Mouse (Mus musculus) monocyte, adult 2 months (primary cell): ENCODE measurements around the gene Mast4.
"Not testable (repeated sequence)": the region's sequence is repeated elsewhere in the genome, so short reads cannot be mapped to it uniquely, and the experiment has no call there.

ENCODE experiments used
- DNase-seq, 2 experiments: peaks; one replicate each; pipeline ENCODE4 v3.0.0; 2022; ENCODE audit warnings: low spot score in 2 of 2, low read depth in 1 of 2

The Mast4 gene

DNA sequence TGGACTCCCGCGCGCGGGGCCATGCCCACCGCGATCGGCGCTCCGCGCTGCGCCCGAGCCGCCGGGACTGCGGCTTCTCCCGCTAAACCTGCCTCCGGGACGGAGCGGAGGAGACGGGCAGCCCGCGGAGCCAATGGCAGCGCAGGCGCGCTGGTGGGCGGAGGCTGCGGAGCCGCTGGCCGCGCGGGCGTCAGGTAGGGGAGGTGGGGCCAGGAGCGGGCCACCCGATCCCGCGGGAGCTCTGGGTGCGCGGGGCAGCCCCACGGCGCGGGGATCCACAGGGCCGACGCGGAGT lies at the start of gene Mast4:
Mast4 (minus strand) TSS at position 106 of the 295 bp plus-strand sequence.
- no peak for DNase-seq

DNA sequence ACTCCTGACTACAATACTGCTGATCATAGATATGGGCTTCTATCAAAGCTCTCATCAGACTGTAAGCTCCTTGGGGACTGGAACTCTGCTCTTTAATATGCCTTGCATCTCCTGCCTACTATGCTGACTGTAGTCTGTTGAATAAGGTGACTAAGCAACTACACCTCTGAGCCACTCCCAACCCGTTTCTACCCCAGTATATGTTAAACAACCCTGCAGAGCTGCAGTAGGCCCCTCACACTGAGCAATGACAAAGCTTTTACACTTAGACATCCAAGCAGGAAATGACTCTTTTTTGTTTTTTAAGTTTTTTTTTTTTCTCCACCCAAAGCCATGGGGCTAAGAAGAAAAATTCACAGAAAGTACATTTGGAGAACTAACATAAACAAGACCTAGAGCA lies 40.2 kb upstream of the Mast4 start:
- no peak for DNase-seq

DNA sequence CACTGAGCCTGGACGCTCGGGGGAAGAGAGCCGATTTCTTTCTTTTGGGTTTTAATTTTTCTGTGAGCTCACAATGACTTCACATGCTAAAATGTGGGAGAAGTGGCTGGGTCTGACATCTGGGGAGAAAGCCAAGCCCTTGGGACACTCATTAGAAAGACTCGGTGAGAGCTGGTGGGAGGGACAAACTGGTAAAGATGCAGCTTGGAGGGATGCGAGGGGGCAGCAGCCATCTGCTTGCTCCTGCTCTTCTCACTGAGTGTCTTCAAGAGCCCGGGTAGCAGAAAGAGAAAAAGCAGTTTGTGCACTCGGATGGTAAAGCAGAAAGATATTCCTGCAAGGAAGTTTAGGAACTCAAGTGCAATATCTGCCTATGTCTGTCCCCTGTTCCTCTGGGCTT lies 34.9 kb upstream of the Mast4 start:
- no peak for DNase-seq

DNA sequence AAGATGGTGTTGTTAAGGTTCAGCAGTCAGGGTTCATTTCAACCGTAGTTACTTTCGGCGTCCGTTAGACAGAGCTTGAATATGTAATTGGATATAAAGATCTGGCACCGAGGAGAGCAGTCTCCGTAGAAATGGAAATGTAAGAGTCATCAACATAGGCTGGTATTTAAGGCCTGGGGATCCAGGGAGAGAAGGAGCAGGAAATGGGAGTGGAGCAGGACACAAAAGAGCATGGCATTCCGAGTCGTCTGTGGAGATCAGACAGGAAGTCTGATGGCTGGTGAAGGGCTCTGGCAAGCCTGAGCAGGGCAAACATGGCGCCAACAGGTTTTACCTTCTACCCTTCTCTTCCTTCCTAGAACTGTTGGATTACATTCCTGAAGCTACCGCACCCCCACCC lies 28.9 kb upstream of the Mast4 start:
- no peak for DNase-seq

DNA sequence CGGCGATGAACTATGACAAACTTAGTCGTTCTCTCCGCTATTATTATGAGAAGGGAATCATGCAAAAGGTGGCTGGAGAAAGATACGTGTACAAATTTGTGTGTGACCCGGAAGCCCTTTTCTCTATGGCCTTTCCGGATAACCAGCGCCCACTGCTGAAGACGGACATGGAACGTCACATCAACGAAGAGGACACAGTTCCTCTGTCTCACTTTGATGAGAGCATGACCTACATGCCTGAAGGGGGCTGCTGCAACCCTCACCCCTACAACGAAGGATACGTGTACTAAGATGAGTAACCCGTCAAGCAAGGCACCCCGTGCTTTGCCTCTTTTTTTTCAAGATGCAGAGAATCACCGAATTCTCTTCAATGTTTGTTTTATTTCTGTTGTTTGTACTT lies 23.1 kb upstream of the Mast4 start:
- DNase-seq: not testable (repeated sequence)

DNA sequence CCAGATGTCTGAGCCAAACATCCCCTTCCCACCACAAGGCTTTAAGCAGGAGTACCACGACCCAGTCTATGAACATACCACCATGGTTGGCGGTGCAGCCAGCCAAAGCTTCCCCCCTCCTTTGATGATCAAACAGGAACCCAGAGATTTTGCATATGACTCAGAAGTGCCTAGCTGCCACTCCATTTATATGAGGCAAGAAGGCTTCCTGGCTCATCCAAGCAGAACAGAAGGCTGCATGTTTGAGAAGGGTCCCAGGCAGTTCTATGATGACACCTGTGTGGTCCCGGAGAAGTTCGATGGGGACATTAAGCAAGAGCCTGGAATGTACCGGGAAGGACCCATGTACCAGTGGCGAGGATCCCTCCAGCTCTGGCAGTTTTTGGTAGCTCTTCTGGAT lies 22.6 kb upstream of the Mast4 start:
- not testable (repeated sequence) for DNase-seq

DNA sequence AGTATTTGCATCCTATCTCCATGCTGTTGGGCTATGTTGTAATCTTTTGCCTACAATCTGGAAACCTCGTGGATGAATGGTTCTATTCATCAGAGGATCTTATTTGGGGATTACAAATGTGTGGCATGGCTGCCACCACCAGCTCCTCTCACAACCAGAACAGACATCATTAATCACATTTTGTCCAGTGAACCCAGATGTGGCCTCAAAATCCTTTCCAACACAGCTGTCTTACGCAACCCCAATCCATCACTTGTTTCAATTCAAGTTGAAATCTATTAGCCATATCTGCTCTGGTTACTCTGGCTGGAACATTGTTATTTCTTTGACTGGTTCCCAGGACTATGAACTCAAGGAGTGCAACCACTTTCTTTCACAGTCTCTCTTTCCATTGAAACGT lies 20.4 kb upstream of the Mast4 start:
- DNase-seq: no peak

DNA sequence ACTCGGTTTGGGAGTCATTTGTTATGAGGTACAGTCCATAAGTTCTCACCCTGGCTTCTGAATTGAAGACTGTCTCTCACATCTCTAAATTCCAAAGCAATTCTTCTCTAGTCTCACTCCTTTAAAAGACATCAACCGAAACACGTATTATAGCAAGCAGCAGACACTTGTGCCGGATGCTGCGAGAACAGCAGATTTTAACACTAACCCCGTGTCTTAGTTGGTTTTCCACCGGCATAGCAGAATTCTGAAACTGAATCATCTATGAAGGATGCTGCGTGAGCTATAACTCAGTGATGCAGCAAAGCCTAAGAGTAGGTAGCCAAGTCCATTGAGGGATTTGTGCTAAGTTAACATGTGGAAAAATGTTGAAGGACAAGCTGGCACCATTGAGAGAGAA lies 10.5 kb upstream of the Mast4 start:
- no peak for DNase-seq

DNA sequence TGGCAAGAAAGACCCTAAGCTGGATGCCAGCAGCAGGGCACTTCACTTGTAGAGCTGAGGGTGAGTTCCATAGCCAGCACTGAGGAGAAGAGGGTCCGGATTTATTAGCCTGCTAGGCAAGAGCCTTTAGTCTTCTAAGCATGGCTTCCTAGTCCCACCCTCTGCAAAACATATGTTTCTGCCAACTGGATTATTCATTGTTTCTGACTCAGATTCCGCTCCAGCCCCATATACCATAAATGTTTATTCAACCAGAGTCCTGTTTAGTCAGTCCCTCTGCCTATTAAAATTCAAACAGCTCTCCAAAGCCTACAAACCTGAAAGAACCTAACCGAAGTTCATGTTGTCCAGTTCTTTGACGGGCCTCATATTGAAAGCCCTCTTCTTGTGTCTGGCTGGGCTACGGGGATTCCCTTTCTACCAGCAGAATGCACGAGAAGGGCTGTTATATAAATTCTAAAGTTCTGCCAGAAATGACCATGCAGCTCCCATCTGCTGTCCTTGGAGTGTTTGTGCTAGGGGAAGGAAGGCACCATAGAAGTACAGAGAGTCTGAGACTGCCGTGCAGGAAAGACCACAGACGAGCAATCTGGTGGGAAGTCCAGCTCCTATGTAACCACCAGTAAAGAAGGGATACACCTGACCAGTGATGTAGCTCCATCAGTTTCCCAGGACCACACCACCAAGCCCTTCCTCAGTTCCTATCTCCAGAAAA lies 9.9 kb upstream of the Mast4 start:
- no peak for DNase-seq

DNA sequence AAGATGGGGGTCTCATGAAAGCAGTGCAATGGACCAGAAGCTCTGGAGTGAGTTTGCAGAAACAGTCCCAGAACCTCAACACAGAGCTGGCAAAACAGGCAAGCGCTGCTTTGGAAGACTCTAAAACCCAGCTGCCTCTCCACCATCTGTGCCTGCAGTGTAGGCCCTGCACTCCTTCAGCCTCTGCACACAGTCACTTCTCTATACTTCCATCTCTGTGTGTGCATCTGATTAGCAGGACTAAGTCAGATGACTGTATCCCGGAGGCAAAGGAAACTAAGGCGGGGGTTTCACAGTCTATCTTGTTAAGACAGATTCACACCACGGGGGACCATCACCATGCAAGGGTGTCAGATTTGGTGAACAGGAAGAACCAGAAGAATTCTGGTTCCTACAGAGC lies 6.7 kb upstream of the Mast4 start:
- DNase-seq: no peak

DNA sequence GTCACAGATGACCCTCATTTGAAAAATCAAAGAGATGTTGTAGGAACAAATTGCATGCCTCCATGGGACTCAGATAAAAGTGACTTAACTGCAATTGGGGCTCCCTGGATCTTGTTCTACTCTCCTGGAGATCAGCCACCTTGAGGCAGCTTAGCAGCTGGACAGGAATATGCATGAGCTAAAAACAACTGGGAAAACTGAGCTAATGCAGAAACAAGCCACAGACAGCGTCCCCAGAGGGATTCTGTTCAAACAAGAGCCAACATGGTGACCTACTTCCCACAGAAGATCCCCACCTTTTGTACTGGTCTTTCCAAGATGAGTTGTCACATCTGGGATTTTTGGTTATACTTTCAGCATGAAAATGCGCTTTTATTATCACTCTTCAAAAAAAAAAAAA lies 4.3 kb upstream of the Mast4 start:
- no peak for DNase-seq

DNA sequence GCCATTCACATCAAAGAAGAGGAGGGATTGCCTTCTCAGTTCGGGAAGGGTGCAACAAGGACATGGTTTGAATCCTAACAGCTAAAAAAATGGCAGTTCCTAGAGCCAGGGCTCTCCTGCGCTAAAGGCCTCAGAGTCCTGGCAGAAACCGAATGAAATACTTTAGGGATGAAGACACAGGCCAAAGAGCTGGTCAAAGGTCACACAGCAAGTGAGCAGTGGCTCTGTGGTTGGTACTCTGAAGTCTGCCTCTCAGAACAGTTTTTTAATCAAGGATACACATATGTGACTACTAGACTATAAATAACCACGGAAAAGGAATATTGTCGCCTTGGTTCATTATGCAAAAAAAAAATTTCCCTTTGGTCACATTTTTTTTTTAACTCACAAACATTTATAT lies 1.9 kb upstream of the Mast4 start:
- no peak for DNase-seq

DNA sequence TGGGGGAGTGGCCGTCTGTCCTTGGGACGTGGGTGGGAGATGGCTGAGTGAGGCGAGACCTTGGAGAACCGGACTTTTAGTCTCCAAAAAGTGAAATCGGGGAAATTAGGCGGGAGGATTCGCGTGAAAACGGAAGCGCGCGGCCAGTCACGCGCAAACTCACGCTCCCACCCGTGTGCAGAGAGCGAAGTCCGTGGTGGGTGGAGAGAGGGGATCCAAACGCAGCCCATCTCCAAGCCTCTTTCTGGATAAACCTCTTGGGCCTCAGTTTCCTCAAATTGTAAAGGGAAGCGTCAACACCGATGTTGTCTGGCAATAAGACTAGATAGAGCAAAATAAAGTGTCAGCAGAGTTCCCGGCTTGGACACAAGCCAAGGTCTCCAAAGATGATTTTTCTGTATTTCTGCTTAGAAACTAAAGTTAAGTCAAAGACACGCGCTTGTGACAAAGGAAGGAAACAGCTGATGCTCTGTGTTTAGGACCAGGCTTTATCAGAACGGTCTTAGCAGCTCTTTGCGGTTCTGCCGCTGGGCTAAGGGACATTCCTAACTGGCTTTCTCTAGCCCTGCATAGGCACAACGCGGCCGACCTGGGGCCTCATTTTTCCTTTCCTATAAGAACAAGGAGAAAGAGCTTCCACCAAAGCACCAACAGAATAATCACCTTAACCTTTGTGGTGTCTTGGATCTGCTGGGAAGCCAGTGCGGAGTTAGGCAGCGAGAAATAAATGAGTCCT lies 594 bp upstream of the Mast4 start:
- DNase-seq: no peak

DNA sequence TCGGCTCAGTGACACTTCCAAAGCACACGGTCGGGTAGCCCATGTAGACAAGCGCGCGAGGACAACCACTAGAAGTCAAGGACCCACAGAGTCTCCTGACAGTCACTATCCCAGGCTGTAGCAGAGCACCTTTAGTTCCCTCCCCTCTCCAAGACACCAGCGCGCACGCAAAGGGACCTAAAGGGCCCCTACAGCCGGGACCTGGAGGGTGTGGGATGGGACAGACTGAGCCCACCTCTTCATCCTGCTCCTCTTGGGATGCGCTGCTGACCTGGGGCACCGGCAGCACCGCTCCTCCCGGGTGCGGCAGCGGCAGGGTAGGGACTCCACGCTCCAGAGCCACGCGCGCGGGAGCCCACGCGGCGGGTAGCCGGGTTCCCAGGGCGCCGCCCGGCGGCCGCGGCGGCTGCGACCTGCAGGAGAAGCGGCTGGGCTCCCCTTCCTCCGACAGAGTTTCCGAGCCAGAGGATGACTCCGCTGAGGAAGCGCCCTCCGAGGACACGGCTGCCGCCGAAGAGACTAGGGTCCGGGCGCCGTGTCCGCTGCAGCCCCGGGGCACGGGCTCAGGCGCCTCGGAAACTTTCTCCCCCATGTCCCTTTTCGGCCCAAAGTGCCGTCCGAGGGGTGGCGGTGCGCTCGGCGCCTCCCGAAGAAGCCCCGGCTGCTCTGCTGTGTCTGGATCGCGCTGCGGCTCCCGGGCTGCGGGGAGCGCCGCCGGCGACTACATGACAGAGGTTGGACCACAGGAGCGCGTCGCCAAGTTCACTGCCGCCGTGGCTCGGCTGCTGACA lies 501 bp downstream of the Mast4 start:
- DNase-seq: no peak

DNA sequence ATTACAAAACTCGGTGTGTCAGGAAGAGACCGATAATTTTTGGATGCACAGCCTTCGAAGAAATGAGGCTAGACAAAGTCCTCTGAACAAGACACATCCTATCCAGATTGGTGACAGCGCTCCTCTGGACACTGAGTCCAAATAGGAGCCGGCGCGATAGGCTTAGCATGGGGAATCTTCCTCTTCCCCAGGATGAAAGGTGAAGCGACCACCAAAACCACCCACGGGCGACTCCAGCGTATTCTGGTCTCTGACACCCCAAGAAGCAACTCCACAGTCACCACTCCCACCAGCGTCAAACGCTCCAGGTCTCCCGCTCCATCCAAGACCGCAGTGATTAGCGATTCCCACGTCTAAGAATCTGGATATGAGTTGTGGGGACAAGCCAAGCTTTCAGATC lies 1.1 kb downstream of the Mast4 start:
- no peak for DNase-seq

DNA sequence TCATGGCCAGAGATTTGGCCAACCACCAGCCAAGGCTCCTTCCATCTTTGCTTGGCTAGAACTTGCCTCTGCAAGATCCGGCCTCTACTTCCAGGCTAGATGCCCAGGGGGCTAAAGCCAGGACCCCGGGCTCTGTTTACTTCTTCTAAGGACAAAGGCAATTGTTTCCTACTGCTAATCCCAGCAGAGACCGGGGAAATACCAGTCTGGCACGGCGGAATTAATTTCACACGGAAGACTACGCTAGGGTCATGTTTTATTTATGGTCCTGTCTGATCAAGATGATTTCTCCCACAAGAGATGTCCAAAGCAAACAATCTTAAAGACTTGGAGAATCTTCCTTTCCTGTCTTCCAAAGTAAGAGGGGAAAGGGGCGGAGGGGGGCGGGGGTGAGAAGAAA lies 1.6 kb downstream of the Mast4 start:
- DNase-seq: no peak

DNA sequence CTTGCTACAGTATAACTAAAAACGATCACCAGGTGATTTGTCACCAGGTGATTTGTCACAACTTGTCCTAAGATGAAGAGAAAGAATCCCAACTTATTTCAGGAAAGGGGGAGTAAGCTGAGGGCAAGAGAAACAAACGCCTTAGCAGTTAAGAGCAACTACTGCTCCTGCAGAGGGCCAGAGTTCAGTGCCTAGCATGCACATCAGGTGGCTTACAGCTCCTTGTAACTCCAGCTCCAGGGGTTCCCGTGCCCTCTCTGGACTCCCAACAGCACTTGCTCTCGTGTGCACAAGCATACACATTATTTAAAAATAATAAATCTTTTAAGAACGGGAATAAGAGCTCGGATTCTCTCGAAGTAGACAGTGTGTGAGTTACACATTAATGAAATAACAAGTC lies 3.2 kb downstream of the Mast4 start:
- DNase-seq: no peak

DNA sequence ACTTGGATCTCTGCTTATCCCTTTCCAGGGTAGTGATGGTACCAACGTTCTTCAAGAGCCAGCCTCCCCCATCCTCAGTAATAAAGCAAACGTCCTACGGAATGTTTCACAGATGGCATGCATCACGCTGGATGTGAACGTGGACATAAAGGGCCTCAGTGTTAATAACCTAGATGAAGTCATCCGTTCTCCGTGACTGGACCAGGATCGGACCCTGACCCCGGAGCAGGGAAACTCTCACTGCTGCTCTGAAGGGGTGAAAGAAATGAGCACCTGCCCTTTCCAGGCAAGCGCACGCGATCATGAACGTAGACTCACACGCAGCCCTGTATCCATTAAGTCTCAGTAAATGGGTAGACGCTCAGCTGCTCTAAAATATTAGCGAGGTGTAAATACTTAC lies 6.0 kb downstream of the Mast4 start:
- no peak for DNase-seq

DNA sequence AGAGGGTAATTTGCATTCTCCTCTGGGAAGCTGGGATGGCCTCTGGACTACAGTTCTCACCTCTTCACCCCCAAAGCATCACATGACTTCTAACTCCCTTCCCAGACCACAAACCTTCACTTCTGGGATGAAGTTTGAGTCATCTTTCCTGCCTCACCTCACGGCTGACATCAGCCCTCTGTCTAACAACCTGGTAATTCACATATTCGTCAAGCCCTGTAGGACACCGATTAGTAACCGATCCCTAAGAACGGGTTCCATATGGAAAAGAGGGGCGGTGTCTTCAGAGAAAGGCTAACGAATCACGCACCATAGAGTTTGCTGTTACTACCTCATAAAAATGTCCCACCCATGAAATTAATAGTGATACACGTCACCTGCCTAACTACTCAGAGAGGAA lies 6.5 kb downstream of the Mast4 start:
- DNase-seq: no peak

DNA sequence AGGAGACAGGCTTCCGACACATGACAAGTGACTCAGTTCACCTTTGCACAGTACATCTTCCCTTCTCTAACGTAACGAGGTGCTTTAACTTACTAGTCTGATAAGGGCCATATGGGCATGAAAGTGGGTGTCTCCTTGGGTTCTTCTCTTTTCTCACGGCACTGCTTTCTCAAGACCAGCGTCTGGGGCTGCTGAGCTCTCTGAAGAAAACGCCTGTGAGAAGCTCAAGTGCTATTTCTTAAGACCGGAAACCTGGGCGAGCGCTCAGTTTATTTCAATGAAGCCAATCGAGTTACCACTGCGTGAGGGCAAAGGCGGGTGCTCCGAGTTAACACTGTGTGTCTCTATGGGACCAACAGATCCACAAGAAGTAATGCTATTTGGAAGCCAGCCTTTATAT lies 8.1 kb downstream of the Mast4 start:
- no peak for DNase-seq

DNA sequence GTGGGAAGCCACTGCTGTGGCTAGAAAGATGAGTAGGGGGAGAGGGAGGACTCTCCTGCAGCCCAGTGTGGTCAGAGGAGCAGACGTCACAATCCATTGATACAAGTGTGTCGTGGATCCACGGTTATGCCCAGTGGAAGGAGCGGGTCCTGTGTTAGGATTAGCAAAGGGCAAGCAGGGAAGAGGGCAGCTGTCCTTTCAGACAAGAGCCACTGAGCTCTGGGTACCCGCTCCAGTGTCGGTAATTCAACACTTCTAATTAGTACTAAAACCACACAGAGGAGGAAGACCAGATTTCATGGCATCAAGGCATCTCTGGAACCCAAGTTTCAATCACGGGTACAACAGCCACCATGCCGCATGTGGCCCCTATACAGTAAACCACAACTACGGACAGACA lies 14.4 kb downstream of the Mast4 start:
- DNase-seq: no peak

DNA sequence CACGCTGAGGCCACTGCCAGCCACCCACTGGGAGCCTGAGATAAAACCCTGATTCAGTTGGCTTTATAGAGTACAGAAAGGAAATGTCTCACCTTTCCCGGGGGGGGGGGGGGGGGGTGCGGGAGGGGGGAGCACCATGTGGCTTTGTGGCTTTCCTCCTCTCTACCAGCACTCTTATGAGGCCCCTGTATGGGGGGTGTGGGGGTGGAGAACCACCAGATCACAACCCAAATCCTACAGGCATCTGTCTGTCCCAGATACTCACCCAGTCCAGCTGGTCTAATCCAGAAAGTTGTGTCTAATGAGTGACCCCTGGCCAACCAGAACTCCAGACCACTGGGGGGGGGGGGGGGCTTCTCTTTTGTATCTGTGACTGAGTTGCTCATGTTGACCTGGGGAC lies 15.0 kb downstream of the Mast4 start:
- DNase-seq: no peak
